Mouse (Mus musculus): ENCODE data around the gene Rock2. TPM values are rescaled to one million over a fixed set of nuclear protein-coding genes. Genes with fewer than 3 reads are reported as not detected.

The Rock2 gene
- polyA plus RNA-seq, 1 experiment, result 14.4 TPM

DNA sequence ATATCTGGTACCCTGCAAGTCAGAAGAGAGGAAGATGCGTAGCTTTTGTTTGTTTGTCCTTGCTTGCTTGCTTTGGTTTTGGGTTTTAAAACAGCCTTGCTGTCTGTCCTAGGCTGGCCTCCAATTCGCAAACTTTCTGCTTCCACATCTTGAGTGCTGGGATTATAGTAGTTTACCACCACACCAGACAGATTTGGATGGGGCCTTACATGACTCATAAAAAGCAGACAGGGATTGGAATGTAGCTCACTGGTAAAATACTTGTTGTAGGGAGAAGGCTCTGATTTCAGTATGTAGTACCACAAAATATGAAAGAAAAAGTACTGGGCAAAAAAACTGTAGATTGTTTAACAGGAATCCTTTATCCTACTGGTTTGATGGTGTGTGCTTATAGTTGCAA lies 72.1 kb downstream of the Rock2 start:
- H3K36me3 ChIP-seq (ENCODE audit: control insufficient read depth, insufficient read depth), result peaks cover 66% of the 10 kb centered on the region
- H3ac ChIP-seq (ENCODE audit: control insufficient read depth, insufficient read length), result no peak overlapping the region
- H3K27me3 ChIP-seq (ENCODE audit: control insufficient read depth, insufficient read depth, insufficient read length), result no peaks in the 10 kb centered on the region
- TF ChIP-seq TCF3 (IDR thresholded peaks at IDR 0.05; ENCODE audit: insufficient read length, low read depth) (no peak), CEBPB (IDR thresholded peaks at IDR 0.05; ENCODE audit: insufficient read depth, poor library complexity, severe bottlenecking) (no peak), TCF12 (IDR thresholded peaks at IDR 0.05; ENCODE audit: insufficient read depth, poor library complexity, severe bottlenecking) (no peak), REST (IDR thresholded peaks at IDR 0.05; ENCODE audit: insufficient read depth, insufficient read length) (no peak), MYOD1 (IDR thresholded peaks at IDR 0.05; ENCODE audit: control insufficient read depth in 1 of 3, insufficient read length in 2 of 3, low read depth in 2 of 3) (no peak), POLR2A (IDR thresholded peaks at IDR 0.05; ENCODE audit: insufficient read length, low read depth) (no peak), E2F4 (IDR thresholded peaks at IDR 0.05; ENCODE audit: insufficient read depth) (no peak), POLR2AphosphoS2 (IDR thresholded peaks at IDR 0.05; ENCODE audit: insufficient read length, low read depth) (no peak)
- H3K4me2 ChIP-seq (ENCODE audit: low read depth), result no peak overlapping the region
- H3K4me3 ChIP-seq, result no peak overlapping the region
- H3K79me2 ChIP-seq (ENCODE audit: control insufficient read depth, insufficient read depth), result no peaks in the 10 kb centered on the region

DNA sequence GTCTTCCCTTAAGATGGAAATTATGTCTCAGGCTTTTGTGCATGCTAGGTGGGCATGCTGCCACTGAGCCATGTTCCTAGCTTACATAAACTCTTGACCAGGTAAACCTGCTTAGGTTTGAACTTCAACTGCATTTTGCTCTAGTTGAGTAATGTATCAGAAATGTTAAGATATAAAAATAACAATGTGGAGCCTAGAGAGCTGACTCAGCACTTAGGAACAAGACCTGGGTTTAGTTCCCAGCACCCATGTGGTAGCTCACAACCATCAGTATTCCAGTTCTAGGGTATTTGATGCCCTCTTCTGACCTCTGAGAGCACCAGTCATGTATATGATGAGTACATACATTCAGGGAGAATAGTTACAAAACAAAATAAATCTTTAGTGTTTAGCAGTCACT lies 82.4 kb downstream of the Rock2 start:
- no peaks in the 10 kb centered on the region for H3K27me3 ChIP-seq (ENCODE audit: control insufficient read depth, insufficient read depth, insufficient read length)
- H3K36me3 ChIP-seq (ENCODE audit: control insufficient read depth, insufficient read depth), result peaks cover 86% of the 10 kb centered on the region
- H3K4me3 ChIP-seq, result no peak overlapping the region
- no peak overlapping the region for H3K4me2 ChIP-seq (ENCODE audit: low read depth)
- no peak overlapping the region for H3ac ChIP-seq (ENCODE audit: control insufficient read depth, insufficient read length)
- no peak for TF ChIP-seq POLR2AphosphoS2 (IDR thresholded peaks at IDR 0.05; ENCODE audit: insufficient read length, low read depth)
- no peak for TF ChIP-seq SRF (IDR thresholded peaks at IDR 0.05; ENCODE audit: control insufficient read depth, insufficient read length, low read depth)
- TF ChIP-seq USF1 (IDR thresholded peaks at IDR 0.05; ENCODE audit: low read depth), result no peak
- no peaks in the 10 kb centered on the region for H3K79me2 ChIP-seq (ENCODE audit: control insufficient read depth, insufficient read depth)

DNA sequence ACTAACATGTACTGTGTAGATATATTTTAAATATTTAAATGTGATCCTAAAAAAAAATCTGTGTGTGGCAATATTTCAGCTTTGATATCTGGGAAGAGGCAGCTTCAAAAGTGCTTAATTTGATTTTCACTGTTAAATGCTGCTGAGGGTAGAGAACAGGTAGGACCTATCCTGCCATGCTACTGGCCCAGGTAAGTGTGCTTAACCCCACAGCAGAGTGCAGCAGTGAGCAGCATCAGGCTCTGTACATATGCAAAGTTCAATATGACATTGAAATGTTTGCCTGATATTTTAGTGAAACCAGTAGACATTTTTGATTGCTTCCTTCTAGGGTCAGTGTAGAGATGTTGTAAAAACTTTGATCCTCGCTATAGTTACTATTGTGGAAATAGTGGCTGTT lies 91.1 kb downstream of the Rock2 start:
- Histone ChIP-seq H3K79me2 (ENCODE audit: control insufficient read depth, insufficient read depth) (no peaks in the 10 kb centered on the region), H3K4me2 (ENCODE audit: low read depth) (no peak overlapping the region), H3K27me3 (ENCODE audit: control insufficient read depth, insufficient read depth, insufficient read length) (no peaks in the 10 kb centered on the region), H3ac (ENCODE audit: control insufficient read depth, insufficient read length) (no peak overlapping the region), H3K36me3 (ENCODE audit: control insufficient read depth, insufficient read depth) (peaks cover 36% of the 10 kb centered on the region), H3K4me3 (no peak overlapping the region)
- TF ChIP-seq TCF12 (IDR thresholded peaks at IDR 0.05; ENCODE audit: insufficient read depth, poor library complexity, severe bottlenecking) (no peak), MYOG (IDR thresholded peaks at IDR 0.05; ENCODE audit: control insufficient read depth in 1 of 3, insufficient read depth in 1 of 3, insufficient read length in 2 of 3, low read depth in 2 of 3) (no peak), POLR2A (IDR thresholded peaks at IDR 0.05; ENCODE audit: insufficient read length, low read depth) (no peak), MYOD1 (IDR thresholded peaks at IDR 0.05; ENCODE audit: control insufficient read depth in 1 of 3, insufficient read length in 2 of 3, low read depth in 2 of 3) (no peak), TCF3 (IDR thresholded peaks at IDR 0.05; ENCODE audit: insufficient read length, low read depth) (no peak), REST (IDR thresholded peaks at IDR 0.05; ENCODE audit: insufficient read depth, insufficient read length) (no peak)

DNA sequence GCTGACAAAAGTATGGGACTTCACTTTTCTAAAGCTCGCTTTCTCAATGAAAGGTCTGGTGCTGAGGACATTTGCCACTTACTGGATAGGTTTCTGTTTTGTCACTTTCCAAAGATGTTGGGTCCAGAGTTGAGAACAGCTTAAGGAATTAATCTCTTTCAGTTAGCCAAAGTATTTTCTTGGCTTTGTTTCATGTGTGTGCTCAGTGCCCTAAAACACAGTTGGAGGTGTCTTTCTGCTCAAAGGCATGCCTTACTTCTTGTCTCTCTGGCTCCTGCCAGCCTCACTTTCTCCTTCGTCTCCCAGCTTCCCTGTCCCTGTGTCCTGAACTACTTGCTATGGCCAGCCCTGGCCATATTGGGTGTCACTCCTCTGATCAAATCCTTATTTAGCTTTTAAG lies 96.7 kb downstream of the Rock2 start:
- Histone ChIP-seq H3K27me3 (ENCODE audit: control insufficient read depth, insufficient read depth, insufficient read length) (no peaks in the 10 kb centered on the region), H3ac (ENCODE audit: control insufficient read depth, insufficient read length) (no peak overlapping the region), H3K79me2 (ENCODE audit: control insufficient read depth, insufficient read depth) (no peaks in the 10 kb centered on the region), H3K4me2 (ENCODE audit: low read depth) (no peak overlapping the region), H3K36me3 (ENCODE audit: control insufficient read depth, insufficient read depth) (peaks cover 24% of the 10 kb centered on the region), H3K4me3 (no peak overlapping the region)
- TF ChIP-seq TCF3 (IDR thresholded peaks at IDR 0.05; ENCODE audit: insufficient read length, low read depth), result no peak
- no peak for TF ChIP-seq USF1 (IDR thresholded peaks at IDR 0.05; ENCODE audit: low read depth)
- TF ChIP-seq MYOD1 (IDR thresholded peaks at IDR 0.05; ENCODE audit: control insufficient read depth in 1 of 3, insufficient read length in 2 of 3, low read depth in 2 of 3), result no peak
- no peak for TF ChIP-seq POLR2AphosphoS2 (IDR thresholded peaks at IDR 0.05; ENCODE audit: insufficient read length, low read depth)

DNA sequence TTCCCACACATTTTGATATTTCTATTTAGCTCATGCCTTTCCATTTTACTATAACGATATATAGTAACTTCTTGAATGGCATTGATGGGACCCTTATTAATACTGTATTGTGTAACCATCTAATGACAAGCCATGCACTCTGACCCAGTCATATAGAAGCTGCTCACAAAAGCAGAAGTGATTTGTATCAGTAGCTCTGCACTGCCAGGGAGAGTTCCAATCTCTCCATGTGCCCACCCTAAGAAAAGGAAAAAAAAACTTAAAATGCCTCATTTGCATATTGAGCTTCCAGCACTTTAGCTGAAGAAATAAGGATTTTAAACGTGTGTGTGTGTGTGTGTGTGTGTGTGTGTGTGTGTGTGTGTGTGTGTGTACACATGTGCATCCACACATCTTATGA lies 97.7 kb downstream of the Rock2 start:
- TF ChIP-seq CEBPB (IDR thresholded peaks at IDR 0.05; ENCODE audit: insufficient read depth, poor library complexity, severe bottlenecking) (no peak), MYOD1 (IDR thresholded peaks at IDR 0.05; ENCODE audit: control insufficient read depth in 1 of 3, insufficient read length in 2 of 3, low read depth in 2 of 3) (no peak), TCF3 (IDR thresholded peaks at IDR 0.05; ENCODE audit: insufficient read length, low read depth) (no peak), POLR2AphosphoS2 (IDR thresholded peaks at IDR 0.05; ENCODE audit: insufficient read length, low read depth) (no peak), E2F4 (IDR thresholded peaks at IDR 0.05; ENCODE audit: insufficient read depth) (no peak), MAX (IDR thresholded peaks at IDR 0.05; ENCODE audit: low read depth) (no peak), MYOG (IDR thresholded peaks at IDR 0.05; ENCODE audit: control insufficient read depth in 1 of 3, insufficient read depth in 1 of 3, insufficient read length in 2 of 3, low read depth in 2 of 3) (no peak), SRF (IDR thresholded peaks at IDR 0.05; ENCODE audit: control insufficient read depth, insufficient read length, low read depth) (no peak), REST (IDR thresholded peaks at IDR 0.05; ENCODE audit: insufficient read depth, insufficient read length) (no peak), USF1 (IDR thresholded peaks at IDR 0.05; ENCODE audit: low read depth) (no peak), POLR2A (IDR thresholded peaks at IDR 0.05; ENCODE audit: insufficient read length, low read depth) (no peak), TCF12 (IDR thresholded peaks at IDR 0.05; ENCODE audit: insufficient read depth, poor library complexity, severe bottlenecking) (no peak)
- Histone ChIP-seq H3K36me3 (ENCODE audit: control insufficient read depth, insufficient read depth) (peaks cover 24% of the 10 kb centered on the region), H3ac (ENCODE audit: control insufficient read depth, insufficient read length) (no peak overlapping the region), H3K4me3 (no peak overlapping the region), H3K4me2 (ENCODE audit: low read depth) (no peak overlapping the region), H3K27me3 (ENCODE audit: control insufficient read depth, insufficient read depth, insufficient read length) (no peaks in the 10 kb centered on the region), H3K79me2 (ENCODE audit: control insufficient read depth, insufficient read depth) (no peaks in the 10 kb centered on the region)
